Mouse (Mus musculus): ENCODE measurements around the gene Asb2. TPM values are rescaled to one million over a fixed set of nuclear protein-coding genes. Genes with fewer than 3 reads are reported as not detected.

The Asb2 gene
- polyA plus RNA-seq, 1 experiment: 35.1 TPM

DNA sequence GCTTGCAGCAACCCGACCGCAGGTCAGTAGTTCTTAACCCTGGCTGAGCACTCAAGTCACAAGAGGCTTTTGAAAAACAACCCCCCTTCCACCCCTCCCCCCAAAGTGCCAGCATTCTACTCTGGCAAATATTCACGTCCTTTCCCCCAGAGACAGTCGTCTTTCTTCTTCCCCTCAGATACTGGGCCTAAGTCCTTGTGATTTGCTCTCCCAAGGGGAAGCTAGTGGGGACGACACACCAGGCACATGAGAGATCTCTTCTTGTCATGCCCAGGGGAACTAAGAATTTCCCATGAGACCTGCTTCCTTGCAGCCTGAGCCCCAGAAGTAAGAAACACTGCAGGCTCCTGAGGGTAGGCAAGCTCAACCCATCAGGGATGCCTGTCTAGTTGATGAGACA lies 8.4 kb downstream of the Asb2 start:
- no peak for DNase-seq
- peaks cover 2% of the 10 kb centered on the region for H3K4me1 ChIP-seq (ENCODE audit: control insufficient read depth, insufficient read depth, low read length)
- no peak overlapping the region for H3K4me3 ChIP-seq (replicated peaks; ENCODE audit: extremely low read depth, low read depth, low read length)
- TF ChIP-seq POLR2A (IDR thresholded peaks at IDR 0.05; ENCODE audit: borderline replicate concordance, extremely low read depth, low read depth, low read length) (no peak), CTCF (IDR thresholded peaks at IDR 0.05; ENCODE audit: insufficient read depth, low read length) (no peak)
- WGBS: 36% methylated on average over 5 of the region's 5 CpGs

DNA sequence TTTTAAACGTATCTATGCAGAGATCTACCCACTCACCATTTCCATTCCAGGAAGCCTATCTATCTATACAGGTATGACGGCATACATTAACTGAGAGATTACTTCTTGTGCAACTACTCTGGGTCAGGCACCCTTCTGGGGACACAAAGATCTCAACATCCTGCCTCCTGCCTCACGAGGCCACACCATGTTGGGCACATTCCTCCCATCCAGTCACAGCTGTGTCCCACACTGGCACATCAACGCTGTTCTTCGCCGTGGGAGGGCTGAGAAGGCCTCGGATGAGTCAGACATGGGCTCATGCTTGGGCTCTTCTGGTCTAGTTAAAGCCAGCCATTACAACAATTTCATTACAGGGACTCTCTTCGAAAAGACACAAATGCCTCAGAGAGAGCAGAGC lies 8.9 kb downstream of the Asb2 start:
- no peak for DNase-seq
- TF ChIP-seq CTCF (IDR thresholded peaks at IDR 0.05; ENCODE audit: insufficient read depth, low read length): no peak
- no peak for TF ChIP-seq POLR2A (IDR thresholded peaks at IDR 0.05; ENCODE audit: borderline replicate concordance, extremely low read depth, low read depth, low read length)
- no peak overlapping the region for H3K4me3 ChIP-seq (replicated peaks; ENCODE audit: extremely low read depth, low read depth, low read length)
- WGBS: 57% methylated on average over 8 of the region's 8 CpGs
- peaks cover 2% of the 10 kb centered on the region for H3K4me1 ChIP-seq (ENCODE audit: control insufficient read depth, insufficient read depth, low read length)

DNA sequence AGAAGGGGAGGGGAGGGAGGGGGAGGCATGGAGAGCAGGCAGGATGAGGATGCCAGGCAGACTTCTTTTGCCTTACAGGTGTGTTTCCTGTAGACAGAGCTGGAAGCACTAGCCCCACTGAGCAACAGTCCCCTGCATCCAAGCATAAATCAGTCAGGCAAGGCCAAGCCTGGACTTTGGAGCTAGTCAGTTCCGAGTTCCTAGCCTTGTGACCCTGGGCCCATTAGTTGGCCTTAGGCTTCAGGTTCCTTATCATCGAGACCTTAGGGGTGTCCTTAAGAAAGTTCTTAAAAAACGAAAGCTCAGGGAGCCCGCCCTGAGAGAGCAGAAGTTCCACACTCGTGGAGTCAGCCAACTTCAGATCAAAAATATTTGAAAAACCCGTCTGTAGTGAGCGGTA lies 10.9 kb downstream of the Asb2 start:
- no peak for DNase-seq
- no peak for TF ChIP-seq CTCF (IDR thresholded peaks at IDR 0.05; ENCODE audit: insufficient read depth, low read length)
- no peak for TF ChIP-seq POLR2A (IDR thresholded peaks at IDR 0.05; ENCODE audit: borderline replicate concordance, extremely low read depth, low read depth, low read length)
- no peak overlapping the region for H3K4me3 ChIP-seq (replicated peaks; ENCODE audit: extremely low read depth, low read depth, low read length)
- peaks cover 5% of the 10 kb centered on the region for H3K4me1 ChIP-seq (ENCODE audit: control insufficient read depth, insufficient read depth, low read length)
- 63% methylated on average over 7 of the region's 7 CpGs for WGBS

DNA sequence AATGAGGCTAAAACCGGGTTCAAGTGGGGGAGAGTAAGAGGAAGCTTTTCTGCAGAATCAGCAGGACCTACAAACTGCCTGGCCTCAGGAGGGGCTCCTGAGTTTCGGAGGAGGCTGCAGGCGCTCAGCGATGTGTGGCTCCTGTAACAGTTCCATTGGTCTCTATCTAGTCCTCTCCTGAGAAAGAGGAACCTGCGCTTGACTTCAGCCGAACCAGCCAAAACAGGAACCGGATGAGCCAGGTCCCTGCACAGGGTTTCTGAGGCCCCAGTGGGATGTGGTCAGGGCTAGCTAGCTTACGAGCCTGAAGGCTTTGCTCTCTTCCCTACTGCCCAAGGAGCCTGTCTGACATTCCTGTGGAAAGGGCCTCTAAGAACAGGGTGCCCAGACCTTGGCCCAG lies 12.3 kb downstream of the Asb2 start:
- H3K4me1 ChIP-seq (ENCODE audit: control insufficient read depth, insufficient read depth, low read length): peaks cover 5% of the 10 kb centered on the region
- WGBS: 71% methylated on average over 8 of the region's 8 CpGs
- no peak for DNase-seq

DNA sequence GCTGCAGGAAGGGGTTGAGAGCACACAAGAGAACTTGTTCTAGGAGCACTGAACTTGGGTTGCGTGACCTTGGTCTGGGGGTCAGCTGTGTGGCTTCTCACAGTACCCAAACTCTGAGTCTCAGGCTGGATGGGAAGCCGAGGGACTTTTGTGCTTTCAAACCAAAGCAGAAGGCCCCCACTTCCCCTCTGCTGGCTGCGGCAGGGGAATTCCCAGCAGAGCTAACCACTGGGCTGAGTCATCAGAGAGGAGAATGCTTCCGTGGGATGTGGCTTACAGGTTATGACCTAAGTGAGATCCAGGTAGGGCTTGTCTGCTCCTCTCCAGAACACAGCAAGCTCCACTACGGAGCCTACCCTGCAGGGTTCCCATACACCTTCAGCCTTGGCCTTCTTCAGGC lies 14.6 kb downstream of the Asb2 start:
- WGBS: 66% methylated on average over 5 of the region's 5 CpGs
- H3K4me1 ChIP-seq (ENCODE audit: control insufficient read depth, insufficient read depth, low read length): peaks cover 3% of the 10 kb centered on the region; the same call in 1 of the 2 replicates
- no peak for DNase-seq
- no peak overlapping the region for H3K4me3 ChIP-seq (replicated peaks; ENCODE audit: extremely low read depth, low read depth, low read length)
- TF ChIP-seq POLR2A (IDR thresholded peaks at IDR 0.05; ENCODE audit: borderline replicate concordance, extremely low read depth, low read depth, low read length) (no peak), CTCF (IDR thresholded peaks at IDR 0.05; ENCODE audit: insufficient read depth, low read length) (no peak)

More for the DNA sequence above, 12.3 kb downstream of the Asb2 start:
- no peak for TF ChIP-seq CTCF (IDR thresholded peaks at IDR 0.05; ENCODE audit: insufficient read depth, low read length)
- no peak for TF ChIP-seq POLR2A (IDR thresholded peaks at IDR 0.05; ENCODE audit: borderline replicate concordance, extremely low read depth, low read depth, low read length)
- H3K4me3 ChIP-seq (replicated peaks; ENCODE audit: extremely low read depth, low read depth, low read length): no peak overlapping the region

DNA sequence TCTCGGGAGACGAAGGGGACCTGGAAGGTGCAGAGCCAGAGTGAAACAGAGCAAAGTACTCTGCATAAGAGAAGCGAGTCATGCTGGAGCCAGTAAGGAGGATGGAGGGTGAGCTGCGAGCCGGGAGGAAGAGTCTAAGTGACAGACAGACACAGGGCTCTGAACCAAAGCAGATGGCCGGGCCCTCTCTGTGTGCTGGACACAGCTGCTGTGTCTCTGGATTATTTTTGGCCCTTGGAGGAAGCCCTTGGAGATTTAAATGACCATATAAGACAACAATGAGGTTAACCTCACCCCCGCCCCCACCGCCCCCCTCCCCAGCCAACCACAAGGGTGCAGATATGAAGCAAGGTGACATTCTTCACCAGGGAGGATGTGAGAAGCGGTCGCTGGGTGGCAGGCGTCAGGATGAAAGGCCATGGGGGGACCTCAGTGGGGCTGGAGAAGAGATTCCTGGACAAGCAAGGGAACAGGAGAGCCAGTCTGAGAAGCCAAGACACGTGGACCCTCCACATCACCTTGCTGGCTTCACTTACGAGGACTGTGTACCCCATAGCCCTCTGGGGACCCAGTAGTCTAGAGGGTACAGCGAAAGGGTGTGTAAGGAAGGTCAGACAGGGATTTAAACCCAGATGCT lies 17.5 kb downstream of the Asb2 start:
- peaks cover 3% of the 10 kb centered on the region; the same call in 1 of the 2 replicates for H3K4me1 ChIP-seq (ENCODE audit: control insufficient read depth, insufficient read depth, low read length)
- no peak for TF ChIP-seq CTCF (IDR thresholded peaks at IDR 0.05; ENCODE audit: insufficient read depth, low read length)
- no peak for TF ChIP-seq POLR2A (IDR thresholded peaks at IDR 0.05; ENCODE audit: borderline replicate concordance, extremely low read depth, low read depth, low read length)

DNA sequence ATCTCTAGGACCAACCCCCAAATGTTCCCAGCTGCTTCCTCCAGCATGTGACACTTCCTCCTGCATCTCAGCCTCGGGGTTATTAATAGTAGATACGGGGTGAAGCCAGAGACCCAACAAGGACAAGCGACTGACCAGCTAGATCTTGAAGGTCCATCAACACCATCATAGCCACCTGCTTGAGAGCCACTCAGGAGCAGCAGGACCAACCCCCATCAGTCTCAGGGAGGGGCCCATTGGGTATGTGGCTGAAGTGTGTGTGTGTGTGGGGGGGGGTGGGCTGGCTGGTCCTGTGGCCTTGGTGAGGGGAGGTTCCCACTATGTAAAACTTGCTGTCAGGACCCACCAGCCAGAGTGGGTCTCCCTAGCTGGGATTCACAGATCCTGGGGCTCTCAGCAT lies 19.0 kb downstream of the Asb2 start:
- Histone ChIP-seq H3K4me1 (ENCODE audit: control insufficient read depth, insufficient read depth, low read length) (peaks cover 3% of the 10 kb centered on the region; the same call in 1 of the 2 replicates), H3K4me3 (replicated peaks; ENCODE audit: extremely low read depth, low read depth, low read length) (no peak overlapping the region)
- TF ChIP-seq CTCF (IDR thresholded peaks at IDR 0.05; ENCODE audit: insufficient read depth, low read length) (no peak), POLR2A (IDR thresholded peaks at IDR 0.05; ENCODE audit: borderline replicate concordance, extremely low read depth, low read depth, low read length) (no peak)
- WGBS: 45% methylated on average over 3 of the region's 3 CpGs
- DNase-seq: no peak

More for the DNA sequence above, 17.5 kb downstream of the Asb2 start:
- DNase-seq: no peak
- 55% methylated on average over 14 of the region's 14 CpGs for WGBS
- no peak overlapping the region for H3K4me3 ChIP-seq (replicated peaks; ENCODE audit: extremely low read depth, low read depth, low read length)

DNA sequence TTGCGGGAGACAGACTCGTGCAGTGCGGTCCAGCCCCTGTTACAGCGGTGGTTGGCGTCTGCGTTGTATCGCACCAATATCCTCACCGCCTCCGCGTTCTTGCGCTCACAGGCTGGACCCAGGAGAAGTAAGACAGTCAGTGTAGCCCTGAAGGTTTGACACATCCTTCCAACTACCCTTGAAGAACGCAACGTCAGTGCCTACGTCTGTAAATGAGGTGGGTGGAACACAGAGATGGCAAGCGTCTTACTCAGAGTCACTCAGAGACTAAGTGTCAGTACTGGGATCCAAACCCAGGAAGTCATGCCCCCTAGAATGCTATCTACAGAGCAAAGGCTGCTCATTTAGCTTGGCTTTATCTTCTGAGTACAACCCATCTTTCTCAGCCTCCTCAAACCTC lies 22.4 kb downstream of the Asb2 start:
- peaks cover 5% of the 10 kb centered on the region; the same call in 1 of the 2 replicates for H3K4me1 ChIP-seq (ENCODE audit: control insufficient read depth, insufficient read depth, low read length)
- DNase-seq: no peak
- 94% methylated on average over 15 of the region's 15 CpGs for WGBS
- H3K4me3 ChIP-seq (replicated peaks; ENCODE audit: extremely low read depth, low read depth, low read length): no peak overlapping the region
- TF ChIP-seq POLR2A (IDR thresholded peaks at IDR 0.05; ENCODE audit: borderline replicate concordance, extremely low read depth, low read depth, low read length) (no peak), CTCF (IDR thresholded peaks at IDR 0.05; ENCODE audit: insufficient read depth, low read length) (no peak)

DNA sequence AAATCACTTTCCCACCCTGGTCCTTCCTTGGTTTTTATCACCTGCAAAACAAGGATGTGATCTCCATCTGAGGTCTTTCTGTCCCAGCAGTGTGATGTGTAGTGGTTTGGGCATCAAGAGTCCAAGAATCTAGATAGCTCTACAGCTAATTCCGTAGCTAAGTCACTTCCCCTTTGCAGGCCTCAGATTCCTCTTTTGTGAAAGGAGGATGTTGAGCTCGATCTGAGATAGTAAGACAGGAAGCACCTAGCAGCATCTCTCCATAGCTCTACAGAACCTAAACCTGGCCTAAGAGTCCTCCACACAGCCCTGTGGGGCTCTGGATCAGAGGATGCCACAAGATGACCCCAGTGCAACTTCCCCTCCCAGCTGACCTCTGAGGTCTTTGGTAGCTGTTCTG lies 22.9 kb downstream of the Asb2 start:
- peaks cover 7% of the 10 kb centered on the region; the same call in 1 of the 2 replicates for H3K4me1 ChIP-seq (ENCODE audit: control insufficient read depth, insufficient read depth, low read length)
- TF ChIP-seq CTCF (IDR thresholded peaks at IDR 0.05; ENCODE audit: insufficient read depth, low read length) (no peak), POLR2A (IDR thresholded peaks at IDR 0.05; ENCODE audit: borderline replicate concordance, extremely low read depth, low read depth, low read length) (no peak)
- WGBS: 51% methylated on average over 2 of the region's 2 CpGs
- no peak for DNase-seq
- H3K4me3 ChIP-seq (replicated peaks; ENCODE audit: extremely low read depth, low read depth, low read length): no peak overlapping the region

DNA sequence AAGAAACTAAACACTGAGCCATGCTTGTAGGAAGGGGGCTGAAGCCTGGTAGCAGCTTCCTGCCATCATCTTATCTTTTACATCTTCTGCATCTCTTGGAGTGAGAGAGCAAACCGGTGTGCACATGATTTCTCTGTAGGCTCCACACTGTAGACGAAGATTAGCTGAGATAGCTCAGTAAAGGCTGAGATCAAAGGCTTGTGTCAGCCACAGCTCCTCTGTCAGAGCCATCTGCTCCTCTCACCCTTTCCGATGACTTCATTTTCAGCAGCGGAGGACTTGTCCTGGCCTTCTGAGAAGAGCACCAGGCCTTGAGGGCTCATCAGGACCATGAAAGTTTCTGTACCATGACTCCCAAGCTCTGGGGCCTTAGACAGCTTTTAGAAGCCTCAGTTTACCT lies 24.3 kb downstream of the Asb2 start:
- no peak for DNase-seq
- Histone ChIP-seq H3K4me1 (ENCODE audit: control insufficient read depth, insufficient read depth, low read length) (peaks cover 7% of the 10 kb centered on the region; the same call in 1 of the 2 replicates), H3K4me3 (replicated peaks; ENCODE audit: extremely low read depth, low read depth, low read length) (no peak overlapping the region)
- no peak for TF ChIP-seq CTCF (IDR thresholded peaks at IDR 0.05; ENCODE audit: insufficient read depth, low read length)
- 45% methylated on average over 4 of the region's 4 CpGs for WGBS
